Mouse (Mus musculus) cerebellum, adult (tissue): ENCODE measurements around the gene Cd53.

Source experiments
- ATAC-seq: cut with Nextera tagmentation; 2 replicates; pipeline ENCODE4 v1.9.2; 2017; ENCODE audit warnings: mild to moderate bottlenecking, moderate library complexity, mixed read lengths; ENCODE audit not compliant: insufficient number of reproducible peaks, low FRiP score, low TSS enrichment

Gene Cd53

GRCm38 (mm10) chr3:106789930-106790329 lies at the start of gene Cd53:
Gene Cd53, minus strand, starts transcription at chr3:106790149.
- ATAC-seq: no peak

- ATAC-seq: no peak
Observed at GRCm38 (mm10) chr3:106832107-106832506, 42.2 kb upstream of the Cd53 start.

- no peak for ATAC-seq
Observed at GRCm38 (mm10) chr3:106826187-106826586, 36.2 kb upstream of the Cd53 start, which contains the start of gene Olfr266. Gene Olfr266, minus strand, starts transcription at chr3:106826287.

GRCm38 (mm10) chr3:106817676-106818075 lies 27.7 kb upstream of the Cd53 start:
- ATAC-seq: no peak

- ATAC-seq: no peak
Observed at GRCm38 (mm10) chr3:106808972-106809695, 19.2 kb upstream of the Cd53 start.

GRCm38 (mm10) chr3:106798079-106798478 lies 8.1 kb upstream of the Cd53 start:
- no peak for ATAC-seq

- ATAC-seq: no peak
Observed at GRCm38 (mm10) chr3:106788440-106788887, 1.5 kb downstream of the Cd53 start.

GRCm38 (mm10) chr3:106787972-106788371 lies 2.0 kb downstream of the Cd53 start:
- ATAC-seq: no peak

GRCm38 (mm10) chr3:106785130-106785529 lies 4.8 kb downstream of the Cd53 start:
- ATAC-seq: no peak

- ATAC-seq: no peak
Observed at GRCm38 (mm10) chr3:106771834-106772233, 18.1 kb downstream of the Cd53 start.

- no peak for ATAC-seq
Observed at GRCm38 (mm10) chr3:106755898-106756297, 34.1 kb downstream of the Cd53 start.

GRCm38 (mm10) chr3:106722028-106722945 lies 67.7 kb downstream of the Cd53 start:
- ATAC-seq: peak; percentile 89

- peak; percentile 98 for ATAC-seq
Observed at GRCm38 (mm10) chr3:106721397-106722027, 68.4 kb downstream of the Cd53 start.
